8 mouse cellular contexts compared by ENCODE assay signal in the genomic region with DNA sequence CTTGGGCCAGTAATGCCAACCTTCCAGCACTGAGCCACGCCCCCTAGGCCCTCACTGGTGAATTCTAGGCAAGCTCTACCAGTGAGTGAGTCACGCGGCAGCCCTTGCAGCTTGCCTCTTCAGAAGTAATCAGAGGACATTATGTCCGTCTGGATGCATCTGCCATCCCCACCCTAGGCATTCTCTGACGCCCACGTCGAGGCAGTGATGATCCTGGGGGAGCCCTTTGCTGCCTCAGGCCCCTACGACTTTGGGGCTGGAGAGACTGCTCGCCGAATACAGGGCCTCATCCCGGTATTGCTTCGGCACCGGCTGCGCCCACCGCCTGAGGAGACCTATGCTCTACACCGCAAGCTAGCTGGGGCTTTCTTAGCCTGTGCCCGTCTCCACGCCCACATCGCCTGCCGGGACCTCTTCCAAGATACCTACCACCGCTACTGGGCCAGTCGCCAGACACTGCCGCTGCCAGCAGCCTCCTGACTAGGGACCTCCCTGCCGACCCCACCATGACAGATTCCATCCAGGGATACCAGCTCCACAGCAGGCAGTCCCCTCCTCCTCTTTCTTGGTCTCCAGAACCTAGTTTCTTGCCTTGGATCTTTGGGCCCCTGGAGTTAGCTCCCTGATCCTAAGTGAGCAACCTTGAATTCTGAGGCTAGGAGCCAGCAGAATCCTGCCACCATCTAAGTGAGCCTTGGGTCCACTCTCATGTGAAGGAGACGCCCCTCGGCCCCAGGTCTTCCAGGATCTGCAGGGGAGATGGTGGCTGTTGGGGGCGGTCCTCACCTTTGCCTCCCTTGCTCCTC. TPM values are rescaled to one million over a fixed set of nuclear protein-coding genes. Genes with fewer than 3 reads are reported as not detected.
DNase-seq lines count a peak whose midpoint lies in the region; ATAC-seq and TF ChIP-seq lines count a peak whose summit lies in the region.

No protein-coding gene starts in this region.

- DNase-seq in 3T3-L1 (ENCODE audit: low read depth, low spot score) = peak; percentile 80
- peak; percentile 76 for DNase-seq in adrenal gland, postnatal 14 days
- peak; percentile 68 for DNase-seq in kidney, postnatal 10 days
- DNase-seq in thymus, adult 18-20 months = no peak

- peak; percentile 44 for TF ChIP-seq POLR2A in embryonic fibroblast, embryonic 13.5 days (IDR thresholded peaks at IDR 0.05; ENCODE audit: low read depth, low read length)

- peak overlapping the region; percentile 29; the same call in 1 of the 2 replicates for H3K9ac ChIP-seq in heart, embryonic 15.5 days
- peak overlapping the region; percentile 86 for H3K9ac ChIP-seq in liver, embryonic 12.5 days
- H3K9ac ChIP-seq in neural tube, embryonic 12.5 days = peak overlapping the region; percentile 5

- H3K27ac ChIP-seq in embryonic fibroblast, embryonic 13.5 days (ENCODE audit: insufficient read depth, low read length) = peak overlapping the region; percentile 76
- peak overlapping the region; percentile 84 for H3K27ac ChIP-seq in heart, embryonic 15.5 days
- peak overlapping the region; percentile 70 for H3K27ac ChIP-seq in liver, embryonic 12.5 days
- H3K27ac ChIP-seq in neural tube, embryonic 12.5 days = peak overlapping the region; percentile 7; the same call in 1 of the 2 replicates

- peak overlapping the region; percentile 95 for H3K4me2 ChIP-seq in heart, embryonic 15.5 days
- H3K4me2 ChIP-seq in liver, embryonic 12.5 days = peak overlapping the region; percentile 99
- H3K4me2 ChIP-seq in neural tube, embryonic 12.5 days (replicated peaks) = peak overlapping the region; percentile 75

- no peaks in the 10 kb centered on the region for H3K36me3 ChIP-seq in heart, embryonic 15.5 days
- peaks cover 4% of the 10 kb centered on the region; the same call in 1 of the 2 replicates for H3K36me3 ChIP-seq in liver, embryonic 12.5 days
- H3K36me3 ChIP-seq in neural tube, embryonic 12.5 days = peaks cover 16% of the 10 kb centered on the region

- H3K27me3 ChIP-seq in heart, embryonic 15.5 days = no peaks in the 10 kb centered on the region
- H3K27me3 ChIP-seq in liver, embryonic 12.5 days (replicated peaks) = peaks cover 9% of the 10 kb centered on the region; the same call in 1 of the 2 replicates
- H3K27me3 ChIP-seq in neural tube, embryonic 12.5 days (replicated peaks) = no peaks in the 10 kb centered on the region

- TF ChIP-seq CTCF in embryonic fibroblast, embryonic 13.5 days (IDR thresholded peaks at IDR 0.05; ENCODE audit: borderline replicate concordance, insufficient read depth, low read length) = no peak

- no peaks in the 10 kb centered on the region for H3K9me3 ChIP-seq in heart, embryonic 15.5 days (replicated peaks)
- H3K9me3 ChIP-seq in liver, embryonic 12.5 days (replicated peaks) = no peaks in the 10 kb centered on the region
- no peaks in the 10 kb centered on the region for H3K9me3 ChIP-seq in neural tube, embryonic 12.5 days

- no peak overlapping the region for H3K4me3 ChIP-seq in embryonic fibroblast, embryonic 13.5 days (ENCODE audit: insufficient read depth, low read length)
- H3K4me3 ChIP-seq in heart, embryonic 15.5 days = peak overlapping the region; percentile 83
- peak overlapping the region; percentile 74; the same call in 1 of the 2 replicates for H3K4me3 ChIP-seq in liver, embryonic 12.5 days
- H3K4me3 ChIP-seq in neural tube, embryonic 12.5 days = peak overlapping the region; percentile 89

- peaks cover 2% of the 10 kb centered on the region for H3K4me1 ChIP-seq in embryonic fibroblast, embryonic 13.5 days (ENCODE audit: control insufficient read depth, insufficient read depth, low read length)
- H3K4me1 ChIP-seq in heart, embryonic 15.5 days (replicated peaks) = peaks cover 28% of the 10 kb centered on the region
- peaks cover 56% of the 10 kb centered on the region for H3K4me1 ChIP-seq in liver, embryonic 12.5 days
- H3K4me1 ChIP-seq in neural tube, embryonic 12.5 days = peaks cover 45% of the 10 kb centered on the region

- peak; percentile 47; the same call in 1 of the 2 replicates for ATAC-seq in heart, embryonic 15.5 days (replicated peaks; ENCODE audit: insufficient number of reproducible peaks, insufficient read depth, low FRiP score, low read depth)
- ATAC-seq in liver, embryonic 12.5 days = no peak
- peak; percentile 20; the same call in 1 of the 2 replicates for ATAC-seq in neural tube, embryonic 12.5 days (ENCODE audit: low FRiP score, low read depth)

- WGBS in heart, embryonic 15.5 days = 16% methylated on average over 27 of the region's 27 CpGs
- 55% methylated on average over 27 of the region's 27 CpGs for WGBS in liver, embryonic 12.5 days (ENCODE audit: insufficient replicate concordance)
- WGBS in neural tube, embryonic 12.5 days = 10% methylated on average over 27 of the region's 27 CpGs

RNA-seq across cellular contexts. Expression of a gene that starts 1.0 kb away (rescaled TPM):
- 8.7 and 11.9 TPM in 2 replicates for total RNA-seq in adrenal gland, postnatal 14 days (2021)
- polyA plus RNA-seq in embryonic fibroblast, embryonic 13.5 days (2011; ENCODE audit: insufficient read length, low read depth, missing spikeins) = 47.6 and 51.7 TPM in 2 replicates
- polyA plus RNA-seq in heart, embryonic 15.5 days (2015; fragmentation: Nextera tagmentation; extraction: Ambion mirVana) = 9.2 and 13.8 TPM in 2 replicates
- polyA plus RNA-seq in liver, embryonic 12.5 days (2016; fragmentation: Nextera tagmentation; extraction: Ambion mirVana) = 3.9 and 4.0 TPM in 2 replicates
- polyA plus RNA-seq in neural tube, embryonic 12.5 days (2016; fragmentation: Nextera tagmentation; extraction: Ambion mirVana) = 62.3 and 67.8 TPM in 2 replicates

RNA-seq across cellular contexts. Expression of a gene that starts 24.4 kb away (rescaled TPM):
- 44.2 and 44.8 TPM in 2 replicates for total RNA-seq in adrenal gland, postnatal 14 days (2021)
- polyA plus RNA-seq in embryonic fibroblast, embryonic 13.5 days (2011; ENCODE audit: insufficient read length, low read depth, missing spikeins) = 19.4 and 21.6 TPM in 2 replicates
- 13.9 and 14.7 TPM in 2 replicates for polyA plus RNA-seq in heart, embryonic 15.5 days (2015; fragmentation: Nextera tagmentation; extraction: Ambion mirVana)
- polyA plus RNA-seq in liver, embryonic 12.5 days (2016; fragmentation: Nextera tagmentation; extraction: Ambion mirVana) = 14.2 and 15.7 TPM in 2 replicates
- polyA plus RNA-seq in neural tube, embryonic 12.5 days (2016; fragmentation: Nextera tagmentation; extraction: Ambion mirVana) = 19.5 and 20.5 TPM in 2 replicates

RNA-seq across cellular contexts. Expression of a gene that starts 28.8 kb away (rescaled TPM):
- total RNA-seq in adrenal gland, postnatal 14 days (2021) = 8.6 and 9.6 TPM in 2 replicates
- 8.3 and 8.7 TPM in 2 replicates for polyA plus RNA-seq in embryonic fibroblast, embryonic 13.5 days (2011; ENCODE audit: insufficient read length, low read depth, missing spikeins)
- polyA plus RNA-seq in heart, embryonic 15.5 days (2015; fragmentation: Nextera tagmentation; extraction: Ambion mirVana) = 2.4 and 2.8 TPM in 2 replicates
- 3.5 and 4.1 TPM in 2 replicates for polyA plus RNA-seq in liver, embryonic 12.5 days (2016; fragmentation: Nextera tagmentation; extraction: Ambion mirVana)
- polyA plus RNA-seq in neural tube, embryonic 12.5 days (2016; fragmentation: Nextera tagmentation; extraction: Ambion mirVana) = 8.2 and 10.4 TPM in 2 replicates

Comparison
In these comparisons a context has a peak if more than half of its experiments do, and no peak if none do; other contexts are left out.
1. DNase-seq: peak in 3T3-L1 (single experiment), adrenal gland, postnatal 14 days (single experiment) and kidney, postnatal 10 days (single experiment); none in thymus, adult 18-20 months (0 of 2).
2. H3K27ac ChIP-seq: peak in every context shown above with its lines; median percentile 84 in heart, embryonic 15.5 days; 76 in embryonic fibroblast, embryonic 13.5 days; 70 in liver, embryonic 12.5 days; 7 in neural tube, embryonic 12.5 days.
3. H3K9ac ChIP-seq: peak in every context shown above with its lines; median percentile 86 in liver, embryonic 12.5 days; 29 in heart, embryonic 15.5 days; 5 in neural tube, embryonic 12.5 days.
4. Peak in every context shown above with its lines, with median percentiles within 50 percentile points of each other: H3K4me2 ChIP-seq.